Mouse (Mus musculus) activated CD4-positive, CD25-positive, alpha-beta regulatory T cell, adult 4 months (primary cell): ENCODE measurements around the gene Tmem41a. TPM values are rescaled to one million over a fixed set of nuclear protein-coding genes. Genes with fewer than 3 reads are reported as not detected.

Experiments
- ATAC-seq: one replicate; pipeline ENCODE4 v1.8.0; 2017
- polyA plus RNA-seq, 2 experiments: library from polyadenylated mRNA; unstranded; fragments of 100-300 nt; shearing (Covaris generic); gene quantifications; one replicate each; pipeline ENCODE4 v1.2.1; 2017

The Tmem41a gene
- polyA plus RNA-seq, 2 experiments from 2014 or later, result 2.6 to 5.0 TPM

DNA sequence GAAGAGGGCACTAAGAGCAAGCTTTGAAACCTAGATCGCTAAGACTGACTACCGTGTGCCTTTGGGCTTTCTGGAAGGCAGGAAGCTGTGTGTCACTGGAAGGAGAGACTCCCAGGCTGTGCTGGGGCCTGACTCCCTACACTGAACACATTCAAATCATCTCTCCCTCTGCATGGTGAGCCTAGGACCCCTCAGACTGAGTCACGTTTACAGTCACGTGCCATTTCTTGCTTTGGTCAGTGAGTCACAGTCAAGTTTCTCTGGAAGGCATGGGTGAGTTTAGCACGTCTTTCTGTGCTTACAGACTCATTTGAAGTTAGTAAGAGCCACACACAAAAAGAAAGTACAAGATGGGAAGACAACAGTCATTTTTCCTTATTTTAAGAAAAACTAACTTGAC is 46.1 kb downstream of the Tmem41a start:
- no peak for ATAC-seq

DNA sequence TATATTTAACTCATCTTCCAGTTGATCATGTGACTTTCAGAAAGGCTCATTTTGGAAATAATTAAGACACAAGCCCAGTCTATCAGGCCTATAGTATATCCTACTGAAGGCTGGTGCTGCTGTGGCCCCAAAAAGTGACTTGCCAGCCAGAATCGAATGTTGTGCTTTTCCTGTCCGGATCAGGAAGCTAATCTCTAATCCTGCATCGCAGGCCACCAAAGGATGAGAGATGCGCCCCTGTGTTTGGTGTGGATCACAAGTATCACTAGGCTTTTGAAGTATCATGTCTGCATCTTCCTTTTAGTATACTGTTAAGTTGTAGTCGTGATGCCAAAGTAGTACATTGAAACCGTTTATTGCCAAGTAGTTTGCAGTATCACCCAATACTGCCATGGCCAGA is 53.5 kb downstream of the Tmem41a start:
- no peak for ATAC-seq

DNA sequence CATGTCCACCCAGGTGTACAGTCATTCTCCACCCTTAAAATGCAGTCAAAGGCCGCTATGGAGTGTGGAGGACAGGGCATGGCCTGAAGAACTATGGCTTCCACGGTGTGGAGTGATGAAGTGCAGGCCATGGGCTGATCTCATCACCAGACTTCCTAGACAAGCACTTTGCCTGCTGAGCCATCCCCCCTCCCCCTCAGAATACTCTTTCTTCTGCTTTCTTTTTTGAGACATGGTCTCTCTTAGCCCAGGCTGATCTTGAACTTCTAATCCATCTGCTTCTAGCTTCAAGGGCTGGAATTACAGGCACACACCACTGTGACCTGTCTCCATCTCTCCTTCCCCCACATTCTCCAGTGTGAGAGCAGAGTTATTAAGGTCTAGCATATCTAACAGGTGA is 59.8 kb downstream of the Tmem41a start:
- ATAC-seq, result no peak

Other genes with a start within 250 kb of the Tmem41a start
- 1 to 10 TPM; 5.0 to 6.4 TPM for gene Ehhadh, start 159.7 kb downstream of the Tmem41a start, polyA plus RNA-seq
- gene Map3k13, start 153.2 kb downstream of the Tmem41a start, polyA plus RNA-seq, result under 1 TPM; 0.19 to 0.36 TPM
- gene Liph, start 48.1 kb upstream of the Tmem41a start, polyA plus RNA-seq, result under 1 TPM; 0.48 to 0.88 TPM
- gene Senp2, start 61.9 kb upstream of the Tmem41a start, polyA plus RNA-seq, result 10 to 100 TPM; 14.9 to 18.8 TPM
- 1 to 10 TPM in 1 of 2 experiments, under 1 TPM in 1; 0.41 to 1.2 TPM for gene Igf2bp2, start 215.7 kb upstream of the Tmem41a start, polyA plus RNA-seq